Mouse (Mus musculus) limb, embryonic 10.5 days (tissue): ENCODE measurements around the gene Tle6. TPM values are rescaled to one million over a fixed set of nuclear protein-coding genes. Genes with fewer than 3 reads are reported as not detected.

Experiments used
- DNase-seq: peaks from one replicate; pipeline ENCODE4 v3.0.0-alpha.2; 2017; ENCODE audit warnings: low spot score
- H3K27ac ChIP-seq: fragments of 300-500 bp; sonication (generic); 2 replicates; pipeline ENCODE4 v1.5.1; 2016; ENCODE audit warnings: mild to moderate bottlenecking
- H3K27me3 ChIP-seq: fragments of 300-500 bp; sonication (generic); 2 replicates; pipeline ENCODE4 v1.6.1; 2016; ENCODE audit warnings: low read depth, mild to moderate bottlenecking; ENCODE audit not compliant: poor library complexity, severe bottlenecking
- H3K36me3 ChIP-seq: fragments of 300-500 bp; sonication (generic); 2 replicates; pipeline ENCODE4 v1.6.1; 2016; ENCODE audit warnings: mild to moderate bottlenecking, moderate library complexity
- H3K4me1 ChIP-seq: fragments of 300-500 bp; sonication (generic); 2 replicates; pipeline ENCODE4 v1.6.1; 2016
- H3K4me3 ChIP-seq: fragments of 300-500 bp; sonication (generic); 2 replicates; pipeline ENCODE4 v1.5.1; 2016; ENCODE audit warnings: mild to moderate bottlenecking, moderate library complexity
- H3K9me3 ChIP-seq: fragments of 300-500 bp; sonication (generic); replicated peaks from 2 replicates; pipeline ENCODE4 v1.6.1; 2016; ENCODE audit warnings: mild to moderate bottlenecking
- WGBS: fragments of 180-500 bp; shearing (Covaris S2); methylation state at CpG from one replicate; pipeline ENCODE4 v1.1.7; 2016; 5-methylcytosine and 5-hydroxymethylcytosine counted together
- polyA plus RNA-seq: library from polyadenylated mRNA; unstranded; fragments of >200 nt; fragmentation: Nextera tagmentation; extraction: Ambion mirVana; gene quantifications from 2 replicates; pipeline ENCODE4 v1.2.1, GENCODE M21; 2016

The Tle6 gene
- polyA plus RNA-seq, 1 experiment from 2014 or later: 15.5 TPM

- 19% methylated on average over 8 of the region's 8 CpGs for WGBS
- H3K27me3 ChIP-seq: peaks cover 7% of the 10 kb centered on the region; the same call in 1 of the 2 replicates
- H3K4me3 ChIP-seq: no peak overlapping the region
- no peaks in the 10 kb centered on the region for H3K36me3 ChIP-seq
- H3K27ac ChIP-seq: no peak overlapping the region
- H3K4me1 ChIP-seq: peaks cover 27% of the 10 kb centered on the region
- no peaks in the 10 kb centered on the region for H3K9me3 ChIP-seq
- DNase-seq: no peak
These were observed 35.5 kb upstream of the Tle6 start for GRCm38 (mm10) chr10:81636338-81636737.

GRCm38 (mm10) chr10:81633253-81634099, 32.6 kb upstream of the Tle6 start:
- peak overlapping the region; percentile 79 for H3K27ac ChIP-seq
- peak; percentile 89 for DNase-seq
- peaks cover 28% of the 10 kb centered on the region for H3K4me1 ChIP-seq
- no peaks in the 10 kb centered on the region for H3K9me3 ChIP-seq
- peaks cover 7% of the 10 kb centered on the region; the same call in 1 of the 2 replicates for H3K27me3 ChIP-seq
- H3K36me3 ChIP-seq: no peaks in the 10 kb centered on the region
- H3K4me3 ChIP-seq: peak overlapping the region; percentile 53
- 4% methylated on average over 37 of the region's 37 CpGs for WGBS

GRCm38 (mm10) chr10:81628390-81628789, 27.5 kb upstream of the Tle6 start, which contains the start of gene Ankrd24:
Gene Ankrd24, plus strand, starts transcription at chr10:81628540.
- H3K27me3 ChIP-seq: no peaks in the 10 kb centered on the region
- DNase-seq: no peak
- H3K4me3 ChIP-seq: peak within 1 kb of the TSS; percentile 80
- 73% methylated on average over 16 of the region's 16 CpGs for WGBS
- H3K27ac ChIP-seq: peak within 1 kb of the TSS; percentile 94
- H3K4me1 ChIP-seq: peaks cover 38% of the 10 kb centered on the region
- H3K9me3 ChIP-seq: no peaks in the 10 kb centered on the region
- peaks cover 30% of the 10 kb centered on the region for H3K36me3 ChIP-seq

- WGBS: 68% methylated on average over 7 of the region's 7 CpGs
- H3K9me3 ChIP-seq: no peaks in the 10 kb centered on the region
These were observed 27.0 kb upstream of the Tle6 start for GRCm38 (mm10) chr10:81627836-81628220.

GRCm38 (mm10) chr10:81626994-81627835, 26.3 kb upstream of the Tle6 start, which contains the start of gene Sirt6:
Gene Sirt6, minus strand, starts transcription at chr10:81627797.
- Histone ChIP-seq H3K27ac (peak within 1 kb of the TSS; percentile 94), H3K36me3 (peaks cover 42% of the 10 kb centered on the region), H3K27me3 (no peaks in the 10 kb centered on the region), H3K9me3 (no peaks in the 10 kb centered on the region), H3K4me1 (peaks cover 28% of the 10 kb centered on the region), H3K4me3 (peak within 1 kb of the TSS; percentile 80)
- 5% methylated on average over 40 of the region's 40 CpGs for WGBS
- DNase-seq: peak; percentile 97

More at GRCm38 (mm10) chr10:81627836-81628220, 27.0 kb upstream of the Tle6 start:
- H3K27ac ChIP-seq: peak overlapping the region; percentile 94
- peak overlapping the region; percentile 80 for H3K4me3 ChIP-seq
- DNase-seq: no peak
- H3K4me1 ChIP-seq: peaks cover 32% of the 10 kb centered on the region
- H3K27me3 ChIP-seq: no peaks in the 10 kb centered on the region
- peaks cover 35% of the 10 kb centered on the region for H3K36me3 ChIP-seq

- Histone ChIP-seq H3K4me1 (peaks cover 26% of the 10 kb centered on the region), H3K36me3 (peaks cover 50% of the 10 kb centered on the region), H3K4me3 (peak overlapping the region; percentile 80), H3K9me3 (no peaks in the 10 kb centered on the region), H3K27me3 (no peaks in the 10 kb centered on the region), H3K27ac (peak overlapping the region; percentile 94)
- DNase-seq: no peak
- WGBS: 91% methylated on average over 22 of the region's 22 CpGs
These were observed 25.5 kb upstream of the Tle6 start for GRCm38 (mm10) chr10:81626101-81626993.

- Histone ChIP-seq H3K9me3 (no peaks in the 10 kb centered on the region), H3K36me3 (peaks cover 65% of the 10 kb centered on the region), H3K27me3 (no peaks in the 10 kb centered on the region), H3K27ac (no peak overlapping the region), H3K4me1 (peaks cover 22% of the 10 kb centered on the region), H3K4me3 (no peak overlapping the region)
- DNase-seq: no peak
- 46% methylated on average over 8 of the region's 8 CpGs for WGBS
These were observed 22.6 kb upstream of the Tle6 start for GRCm38 (mm10) chr10:81623441-81623840.

GRCm38 (mm10) chr10:81620786-81621185, 19.9 kb upstream of the Tle6 start:
- Histone ChIP-seq H3K27me3 (no peaks in the 10 kb centered on the region), H3K36me3 (peaks cover 59% of the 10 kb centered on the region)

GRCm38 (mm10) chr10:81619976-81620375, 19.1 kb upstream of the Tle6 start:
- 91% methylated on average over 5 of the region's 5 CpGs for WGBS
- no peaks in the 10 kb centered on the region for H3K9me3 ChIP-seq
- H3K36me3 ChIP-seq: peaks cover 51% of the 10 kb centered on the region
- no peaks in the 10 kb centered on the region for H3K27me3 ChIP-seq
- H3K4me3 ChIP-seq: no peak overlapping the region
- no peak for DNase-seq
- no peak overlapping the region for H3K27ac ChIP-seq
- peaks cover 20% of the 10 kb centered on the region for H3K4me1 ChIP-seq

More at GRCm38 (mm10) chr10:81620786-81621185, 19.9 kb upstream of the Tle6 start:
- no peak overlapping the region for H3K4me3 ChIP-seq
- no peak overlapping the region for H3K27ac ChIP-seq
- 58% methylated on average over 9 of the region's 9 CpGs for WGBS
- DNase-seq: no peak
- H3K9me3 ChIP-seq: no peaks in the 10 kb centered on the region
- H3K4me1 ChIP-seq: peaks cover 11% of the 10 kb centered on the region

- Histone ChIP-seq H3K36me3 (peaks cover 6% of the 10 kb centered on the region), H3K9me3 (no peaks in the 10 kb centered on the region), H3K4me3 (no peak overlapping the region), H3K4me1 (peaks cover 27% of the 10 kb centered on the region), H3K27me3 (no peaks in the 10 kb centered on the region), H3K27ac (peak overlapping the region; percentile 80)
- peak; percentile 59 for DNase-seq
- 57% methylated on average over 6 of the region's 6 CpGs for WGBS
These were observed 14.6 kb upstream of the Tle6 start for GRCm38 (mm10) chr10:81615486-81615885.

- Histone ChIP-seq H3K9me3 (no peaks in the 10 kb centered on the region), H3K27me3 (no peaks in the 10 kb centered on the region), H3K4me3 (no peak overlapping the region), H3K27ac (no peak overlapping the region), H3K4me1 (peaks cover 27% of the 10 kb centered on the region), H3K36me3 (0 out of 2 replicates have a peak, but pooled peaks cover 3% of the 10 kb centered on the region)
- WGBS: 69% methylated on average over 3 of the region's 3 CpGs
- DNase-seq: no peak
These were observed 11.9 kb upstream of the Tle6 start for GRCm38 (mm10) chr10:81612779-81613178.

- no peak overlapping the region for H3K27ac ChIP-seq
- DNase-seq: no peak
- H3K27me3 ChIP-seq: no peaks in the 10 kb centered on the region
- no peaks in the 10 kb centered on the region for H3K9me3 ChIP-seq
- no peak overlapping the region for H3K4me3 ChIP-seq
- peaks cover 27% of the 10 kb centered on the region for H3K4me1 ChIP-seq
- 93% methylated on average over 1 of the region's 1 CpGs for WGBS
- 0 out of 2 replicates have a peak, but pooled peaks cover 3% of the 10 kb centered on the region for H3K36me3 ChIP-seq
These were observed 7.4 kb upstream of the Tle6 start for GRCm38 (mm10) chr10:81608308-81608707.
